Mouse (Mus musculus): ENCODE measurements at regions not wholly inside any gene's neighbourhood (a gene's known extent, or its start where the extent isn't known, plus 50 kb on each side); places are given as distances from the start of the nearest gene placed in this dataset.

GRCm38 (mm10) chr3:81583387-81584027 lies 348.9 kb upstream of the Ctso start:
- Histone ChIP-seq H3K9me3 (replicated peaks) (no peaks in the 10 kb centered on the region), H3K4me1 (replicated peaks) (no peaks in the 10 kb centered on the region), H3K4me3 (replicated peaks) (no peak overlapping the region), H3K9ac (no peak overlapping the region), H3K27me3 (no peaks in the 10 kb centered on the region), H3K36me3 (replicated peaks) (no peaks in the 10 kb centered on the region), H3K27ac (replicated peaks) (no peak overlapping the region), H3K4me2 (no peak overlapping the region)
- ATAC-seq (ENCODE audit: insufficient read depth), result no peak
- 64% methylated on average over 7 of the region's 7 CpGs for WGBS (ENCODE audit: insufficient replicate concordance)

- no peak overlapping the region for H3K9ac ChIP-seq
- no peaks in the 10 kb centered on the region for H3K4me1 ChIP-seq (replicated peaks)
- no peak overlapping the region for H3K27ac ChIP-seq (replicated peaks)
- ATAC-seq (ENCODE audit: insufficient read depth), result no peak
- no peaks in the 10 kb centered on the region for H3K36me3 ChIP-seq (replicated peaks)
- H3K4me2 ChIP-seq, result no peak overlapping the region
- 13% methylated on average over 3 of the region's 3 CpGs for WGBS (ENCODE audit: insufficient replicate concordance)
- H3K9me3 ChIP-seq (replicated peaks), result no peaks in the 10 kb centered on the region
- no peak overlapping the region for H3K4me3 ChIP-seq (replicated peaks)
- H3K27me3 ChIP-seq, result no peaks in the 10 kb centered on the region
Observed at GRCm38 (mm10) chr3:81589109-81589508, 343.3 kb upstream of the Ctso start.

GRCm38 (mm10) chr3:81629157-81629556 lies 303.2 kb upstream of the Ctso start:
- ATAC-seq (ENCODE audit: insufficient read depth), result no peak
- Histone ChIP-seq H3K9ac (no peak overlapping the region), H3K27ac (replicated peaks) (no peak overlapping the region), H3K9me3 (replicated peaks) (no peaks in the 10 kb centered on the region), H3K36me3 (replicated peaks) (no peaks in the 10 kb centered on the region), H3K4me2 (no peak overlapping the region), H3K27me3 (no peaks in the 10 kb centered on the region), H3K4me1 (replicated peaks) (no peaks in the 10 kb centered on the region), H3K4me3 (replicated peaks) (no peak overlapping the region)
- WGBS (ENCODE audit: insufficient replicate concordance), result 22% methylated on average over 2 of the region's 2 CpGs

GRCm38 (mm10) chr3:81658490-81658889 lies 273.9 kb upstream of the Ctso start:
- 43% methylated on average over 3 of the region's 3 CpGs for WGBS (ENCODE audit: insufficient replicate concordance)
- Histone ChIP-seq H3K27me3 (no peaks in the 10 kb centered on the region), H3K9ac (no peak overlapping the region), H3K27ac (replicated peaks) (no peak overlapping the region), H3K4me3 (replicated peaks) (no peak overlapping the region), H3K4me2 (no peak overlapping the region), H3K36me3 (replicated peaks) (no peaks in the 10 kb centered on the region), H3K9me3 (replicated peaks) (no peaks in the 10 kb centered on the region), H3K4me1 (replicated peaks) (no peaks in the 10 kb centered on the region)
- ATAC-seq (ENCODE audit: insufficient read depth), result no peak

GRCm38 (mm10) chr3:81661620-81662019 lies 270.8 kb upstream of the Ctso start:
- Histone ChIP-seq H3K4me3 (replicated peaks) (no peak overlapping the region), H3K27me3 (no peaks in the 10 kb centered on the region), H3K36me3 (replicated peaks) (no peaks in the 10 kb centered on the region), H3K4me2 (no peak overlapping the region), H3K9ac (no peak overlapping the region), H3K4me1 (replicated peaks) (no peaks in the 10 kb centered on the region), H3K27ac (replicated peaks) (no peak overlapping the region), H3K9me3 (replicated peaks) (no peaks in the 10 kb centered on the region)
- ATAC-seq (ENCODE audit: insufficient read depth), result no peak
- WGBS (ENCODE audit: insufficient replicate concordance), result 29% methylated on average over 1 of the region's 1 CpGs

- no peaks in the 10 kb centered on the region for H3K9me3 ChIP-seq (replicated peaks)
- no peak for ATAC-seq (ENCODE audit: insufficient read depth)
- no peaks in the 10 kb centered on the region for H3K4me1 ChIP-seq (replicated peaks)
- 45% methylated on average over 2 of the region's 2 CpGs for WGBS (ENCODE audit: insufficient replicate concordance)
- H3K36me3 ChIP-seq (replicated peaks), result no peaks in the 10 kb centered on the region
- no peak overlapping the region for H3K4me2 ChIP-seq
- no peak overlapping the region for H3K4me3 ChIP-seq (replicated peaks)
- no peak overlapping the region for H3K9ac ChIP-seq
- no peaks in the 10 kb centered on the region for H3K27me3 ChIP-seq
- H3K27ac ChIP-seq (replicated peaks), result no peak overlapping the region
Observed at GRCm38 (mm10) chr3:81666262-81666661, 266.1 kb upstream of the Ctso start.

- no peak for ATAC-seq (ENCODE audit: insufficient read depth)
- Histone ChIP-seq H3K4me2 (no peak overlapping the region), H3K4me1 (replicated peaks) (no peaks in the 10 kb centered on the region), H3K36me3 (replicated peaks) (no peaks in the 10 kb centered on the region), H3K9ac (no peak overlapping the region), H3K4me3 (replicated peaks) (no peak overlapping the region), H3K27ac (replicated peaks) (no peak overlapping the region), H3K27me3 (no peaks in the 10 kb centered on the region), H3K9me3 (replicated peaks) (no peaks in the 10 kb centered on the region)
- WGBS (ENCODE audit: insufficient replicate concordance), result 44% methylated on average over 1 of the region's 1 CpGs
Observed at GRCm38 (mm10) chr3:81676570-81676969, 255.8 kb upstream of the Ctso start.

DNA sequence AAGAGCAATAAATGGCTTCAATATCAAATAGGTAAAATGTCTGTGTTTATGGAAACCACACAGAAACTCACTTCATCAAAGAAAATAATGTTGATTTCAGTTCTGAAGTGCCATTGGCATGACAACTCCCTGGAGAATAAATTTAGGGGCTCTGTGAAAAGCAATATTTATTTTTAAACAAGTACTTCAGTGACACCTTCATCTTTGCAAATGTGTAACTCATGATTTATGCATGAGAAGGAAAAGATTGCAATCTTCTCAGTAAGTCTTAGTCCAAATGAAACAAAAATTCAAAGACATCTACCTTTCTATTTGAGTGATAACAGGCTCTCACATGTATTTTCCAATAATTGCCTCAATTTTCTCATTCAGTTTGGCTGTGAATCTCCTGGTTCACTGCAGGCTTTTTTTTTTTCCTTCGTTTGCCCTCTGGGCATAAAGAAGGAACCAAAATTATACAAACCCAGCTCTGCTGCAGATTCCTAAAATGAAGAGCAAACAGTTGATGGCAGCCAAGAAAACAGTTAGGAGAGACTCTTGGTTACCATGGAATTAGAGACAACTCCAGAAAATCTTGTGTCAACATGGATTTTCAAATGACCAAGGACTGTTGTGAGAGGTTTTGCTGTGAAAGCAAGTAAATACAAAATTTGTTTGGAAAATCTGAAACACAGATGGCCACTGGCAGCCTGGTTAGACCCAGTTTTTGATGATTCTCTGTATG lies 230.3 kb upstream of the Ctso start:
- 18% methylated on average over 1 of the region's 1 CpGs for WGBS (ENCODE audit: insufficient replicate concordance)
- no peak overlapping the region for H3K4me2 ChIP-seq
- no peak overlapping the region for H3K27ac ChIP-seq (replicated peaks)
- no peak overlapping the region for H3K9ac ChIP-seq
- H3K9me3 ChIP-seq (replicated peaks), result no peaks in the 10 kb centered on the region
- ATAC-seq (ENCODE audit: insufficient read depth), result no peak
- H3K27me3 ChIP-seq, result no peaks in the 10 kb centered on the region
- no peaks in the 10 kb centered on the region for H3K4me1 ChIP-seq (replicated peaks)
- H3K4me3 ChIP-seq (replicated peaks), result no peak overlapping the region
- no peaks in the 10 kb centered on the region for H3K36me3 ChIP-seq (replicated peaks)

DNA sequence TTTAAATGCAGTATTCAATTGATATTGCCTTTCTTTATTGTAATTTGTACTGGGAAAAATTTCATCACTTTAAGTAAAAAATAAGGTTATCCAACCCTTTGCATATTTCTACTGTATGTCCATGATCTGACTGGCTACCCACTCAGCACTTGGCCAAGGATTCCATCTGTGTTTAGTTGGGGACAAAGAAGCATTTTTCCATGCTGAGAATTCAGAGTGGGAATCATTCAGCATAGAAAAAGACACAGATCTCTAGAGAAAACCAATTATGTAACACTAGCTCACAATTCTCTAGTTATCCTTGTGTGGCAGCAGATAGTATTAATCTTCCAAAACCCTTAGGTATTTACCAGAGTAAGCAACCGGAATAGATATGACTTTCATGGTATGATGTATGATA lies 213.5 kb upstream of the Ctso start:
- Histone ChIP-seq H3K4me1 (replicated peaks) (no peaks in the 10 kb centered on the region), H3K9ac (no peak overlapping the region), H3K36me3 (replicated peaks) (no peaks in the 10 kb centered on the region), H3K4me3 (replicated peaks) (no peak overlapping the region), H3K4me2 (no peak overlapping the region), H3K27me3 (no peaks in the 10 kb centered on the region), H3K9me3 (replicated peaks) (no peaks in the 10 kb centered on the region), H3K27ac (replicated peaks) (no peak overlapping the region)
- 52% methylated on average over 1 of the region's 1 CpGs for WGBS (ENCODE audit: insufficient replicate concordance)
- ATAC-seq (ENCODE audit: insufficient read depth), result no peak

GRCm38 (mm10) chr3:81735463-81735862 lies 196.9 kb upstream of the Ctso start:
- no peak for ATAC-seq (ENCODE audit: insufficient read depth)
- Histone ChIP-seq H3K27me3 (no peaks in the 10 kb centered on the region), H3K4me3 (replicated peaks) (no peak overlapping the region), H3K27ac (replicated peaks) (no peak overlapping the region), H3K4me2 (no peak overlapping the region), H3K36me3 (replicated peaks) (no peaks in the 10 kb centered on the region), H3K9ac (no peak overlapping the region), H3K9me3 (replicated peaks) (no peaks in the 10 kb centered on the region), H3K4me1 (replicated peaks) (no peaks in the 10 kb centered on the region)
- WGBS (ENCODE audit: insufficient replicate concordance), result 71% methylated on average over 8 of the region's 8 CpGs

DNA sequence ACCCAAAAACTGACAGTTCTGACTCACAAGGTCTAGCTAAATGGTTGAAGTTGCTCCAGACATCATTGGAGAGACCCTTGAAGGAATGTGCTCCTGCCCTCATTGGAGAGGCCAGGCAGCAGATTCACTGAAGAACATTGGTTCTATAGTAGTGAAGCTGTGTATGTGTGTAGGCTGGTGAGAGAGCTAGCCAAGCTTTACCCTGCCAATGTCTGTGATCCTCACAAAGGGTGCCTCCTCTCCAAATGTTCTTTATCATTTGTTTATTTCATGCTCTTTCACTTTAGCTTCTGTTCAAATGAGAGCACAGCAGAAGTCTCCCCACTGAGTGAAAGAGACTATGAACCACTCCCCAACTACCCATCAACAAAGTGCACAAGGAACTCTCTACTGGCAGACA lies 195.6 kb upstream of the Ctso start:
- H3K9ac ChIP-seq, result no peak overlapping the region
- H3K4me3 ChIP-seq (replicated peaks), result no peak overlapping the region

DNA sequence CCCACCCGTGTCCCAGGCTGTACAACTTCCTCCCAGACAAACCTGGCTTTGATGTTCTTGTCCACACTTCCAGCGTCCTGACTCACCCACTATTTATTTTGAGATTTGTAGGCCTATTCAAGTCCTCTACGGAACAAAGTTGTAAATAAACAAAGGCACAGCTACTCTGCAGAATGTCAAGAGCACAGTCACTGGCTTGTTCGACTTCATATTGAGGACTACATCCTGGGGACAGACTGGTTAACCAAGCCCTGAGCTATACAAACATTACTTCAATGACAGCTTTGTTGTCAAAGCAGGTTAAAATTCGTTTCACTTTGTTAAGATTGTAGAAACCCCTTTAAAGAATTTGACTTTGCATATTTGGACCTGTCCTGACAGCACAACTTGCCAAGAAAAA lies 190.3 kb upstream of the Ctso start:
- no peak overlapping the region for H3K4me2 ChIP-seq
- WGBS (ENCODE audit: insufficient replicate concordance), result 13% methylated on average over 5 of the region's 5 CpGs
- no peak overlapping the region for H3K4me3 ChIP-seq (replicated peaks)
- H3K36me3 ChIP-seq (replicated peaks), result no peaks in the 10 kb centered on the region
- no peaks in the 10 kb centered on the region for H3K4me1 ChIP-seq (replicated peaks)
- no peaks in the 10 kb centered on the region for H3K9me3 ChIP-seq (replicated peaks)
- H3K27ac ChIP-seq (replicated peaks), result no peak overlapping the region
- no peak overlapping the region for H3K9ac ChIP-seq
- no peak for ATAC-seq (ENCODE audit: insufficient read depth)
- H3K27me3 ChIP-seq, result no peaks in the 10 kb centered on the region

More for the DNA sequence above, 195.6 kb upstream of the Ctso start:
- Histone ChIP-seq H3K27ac (replicated peaks) (no peak overlapping the region), H3K9me3 (replicated peaks) (no peaks in the 10 kb centered on the region), H3K36me3 (replicated peaks) (no peaks in the 10 kb centered on the region), H3K4me2 (no peak overlapping the region), H3K4me1 (replicated peaks) (no peaks in the 10 kb centered on the region), H3K27me3 (no peaks in the 10 kb centered on the region)
- ATAC-seq (ENCODE audit: insufficient read depth), result no peak
